Mouse (Mus musculus) yolk sac, embryonic 10.5 days (tissue): ENCODE data around the gene Dna2.
"Not testable (repeated sequence)": the region's sequence is repeated elsewhere in the genome, so short reads cannot be mapped to it uniquely, and the experiment has no call there.

Experiments used
- DNase-seq: peaks from one replicate; pipeline ENCODE4 v3.0.0-alpha.2; 2017; ENCODE audit warnings: low spot score

Dna2 gene

DNA sequence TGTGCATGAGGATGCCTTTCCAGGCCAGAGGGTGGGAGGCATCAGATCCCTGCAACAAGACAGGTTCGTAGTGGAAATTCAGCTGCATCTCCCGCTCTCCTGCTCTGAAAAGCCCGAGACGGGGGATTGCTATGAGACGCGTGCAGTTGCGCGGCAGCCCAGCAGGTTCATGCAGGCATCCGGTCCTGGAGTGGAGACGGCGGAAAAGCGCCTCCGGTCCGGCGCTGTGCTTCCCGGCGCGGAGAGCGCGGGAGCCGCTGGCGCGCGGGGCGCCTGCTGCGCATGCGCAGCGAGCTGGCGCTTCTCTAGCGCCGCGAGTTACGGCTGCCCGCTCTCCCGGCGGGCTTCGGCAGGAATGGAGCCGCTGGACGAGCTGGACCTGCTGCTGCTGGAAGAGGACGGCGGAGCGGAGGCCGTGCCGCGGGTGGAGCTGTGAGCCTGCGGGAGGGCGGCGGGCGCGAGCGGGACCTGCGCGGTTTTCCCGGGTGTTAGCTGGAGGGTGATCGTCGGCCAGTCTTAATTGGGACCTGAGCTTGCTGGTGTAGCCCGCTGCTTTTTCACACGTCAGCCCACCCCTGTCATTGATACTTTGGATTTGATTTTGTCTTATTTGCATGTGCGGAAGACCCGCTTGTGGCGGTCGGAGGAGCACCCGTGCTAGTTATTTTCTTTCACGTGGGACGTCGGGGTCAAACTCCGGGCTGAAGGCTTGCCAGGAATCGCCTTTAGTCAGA is at the start of gene Dna2:
Gene Dna2 (plus strand): TSS at position 289 of the 734 bp plus-strand sequence.
- peak; percentile 84 for DNase-seq

DNA sequence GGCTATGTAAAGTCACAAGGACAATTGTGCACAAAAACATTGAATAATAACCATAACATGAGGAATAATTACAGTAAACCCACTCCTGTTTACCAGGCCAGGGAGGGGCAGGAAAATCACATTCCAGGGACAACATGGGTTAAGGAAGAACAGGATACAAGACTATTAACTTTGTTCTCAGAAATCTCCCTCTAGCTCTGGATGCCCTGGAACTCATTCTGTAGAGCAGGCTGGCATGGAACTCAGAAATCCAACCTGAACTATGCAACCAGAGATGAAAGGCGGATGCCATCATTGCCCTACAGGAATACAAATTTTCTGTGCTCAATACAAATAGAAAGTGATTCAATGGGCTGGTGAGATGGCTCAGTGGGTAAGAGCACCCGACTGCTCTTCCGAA is 49.4 kb upstream of the Dna2 start:
- no peak for DNase-seq

DNA sequence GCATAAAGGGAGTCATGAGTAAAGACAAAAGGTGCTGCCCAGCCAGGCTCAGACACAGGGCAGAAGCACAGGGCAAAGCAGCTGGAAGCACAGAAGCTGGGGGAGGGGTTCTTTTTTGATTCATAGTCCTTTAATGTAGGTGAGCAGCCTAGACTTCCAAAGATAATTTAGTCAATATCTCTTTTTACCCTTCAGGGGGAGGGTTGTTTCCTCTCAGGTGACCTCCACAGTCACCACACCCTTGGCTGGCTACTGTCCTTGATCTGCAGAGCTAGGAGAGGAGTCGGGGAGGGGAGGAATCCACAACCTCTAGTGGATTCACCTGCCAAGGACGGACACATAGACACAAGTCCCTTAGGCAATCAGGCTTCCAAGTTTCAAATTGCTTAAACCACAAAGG is 48.8 kb upstream of the Dna2 start:
- no peak for DNase-seq

DNA sequence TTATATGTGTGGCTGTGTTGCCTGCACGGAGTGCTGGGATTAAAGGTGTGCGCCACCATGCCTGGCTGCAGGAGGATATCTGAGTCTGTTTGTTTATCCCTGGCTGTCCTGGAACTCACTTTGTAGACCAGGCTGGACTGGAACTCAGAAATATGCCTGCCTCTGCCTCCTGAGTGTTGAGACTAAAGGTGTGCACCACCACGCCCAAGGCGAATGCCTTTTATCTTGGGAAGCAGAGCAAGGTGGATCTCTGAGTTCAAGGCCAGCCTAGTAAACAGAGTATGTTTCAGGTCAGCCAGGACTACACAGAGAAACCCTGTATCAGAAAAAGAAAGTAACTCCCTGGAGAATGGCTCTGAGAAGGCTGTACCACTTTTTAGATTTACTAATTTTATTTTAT is 46.7 kb upstream of the Dna2 start:
- no peak for DNase-seq

DNA sequence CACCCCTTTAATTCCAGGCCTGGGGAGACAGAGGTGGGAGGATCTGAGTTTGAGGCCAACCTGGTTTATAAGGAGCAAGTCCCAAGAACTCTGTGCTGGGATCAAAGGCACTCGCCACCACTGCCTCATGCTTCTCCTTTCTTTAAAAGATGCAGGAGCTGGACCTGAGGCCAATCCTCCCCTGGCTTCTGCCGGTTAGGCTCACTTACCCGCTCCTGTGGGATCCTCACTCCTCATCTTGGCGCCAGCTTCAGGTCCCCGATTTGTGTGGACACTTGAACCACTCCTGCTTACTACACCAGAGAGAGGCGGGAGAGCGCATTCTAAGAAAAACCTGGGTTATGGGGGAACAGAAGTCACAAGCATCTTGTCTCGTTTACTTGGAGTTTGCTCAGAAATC is 45.0 kb upstream of the Dna2 start:
- DNase-seq = no peak

DNA sequence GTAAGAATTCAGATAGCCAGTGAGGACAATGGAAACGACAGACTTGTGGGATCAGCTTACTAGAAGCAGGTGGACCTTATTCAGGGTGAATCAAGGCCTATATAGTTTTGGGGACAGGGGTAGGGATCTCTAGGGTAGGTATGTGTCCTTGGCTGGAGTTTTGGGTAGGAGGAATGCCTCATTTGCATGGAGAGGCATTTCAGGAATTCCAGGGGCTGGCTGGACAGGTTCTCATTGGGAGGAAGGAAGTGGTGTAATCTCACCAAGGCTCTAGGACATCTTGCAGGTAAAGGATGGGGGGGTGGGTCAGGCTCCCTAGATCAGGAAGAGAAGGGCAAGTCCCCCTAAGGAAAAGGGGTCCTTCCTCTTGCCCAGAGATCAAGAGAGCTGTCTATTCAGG is 44.0 kb upstream of the Dna2 start:
- no peak for DNase-seq

DNA sequence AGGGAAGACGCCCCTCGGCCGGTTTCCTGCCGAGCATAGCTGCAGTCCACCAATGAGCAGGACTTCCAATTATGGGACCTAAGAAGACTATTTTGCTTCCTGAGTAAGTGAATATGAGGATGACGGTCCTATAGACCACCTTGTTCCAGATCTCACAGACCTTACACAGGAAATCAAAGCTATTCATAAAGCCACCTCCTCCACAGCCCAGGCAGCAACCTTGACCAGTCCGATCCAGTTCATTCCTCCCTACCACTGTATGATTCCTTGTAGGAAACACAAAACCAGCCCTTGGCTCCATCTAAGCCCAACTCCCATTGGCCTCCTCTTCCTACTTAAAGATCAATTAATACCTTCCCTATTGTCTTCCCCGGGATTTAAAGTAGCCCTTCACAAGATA is 40.5 kb upstream of the Dna2 start:
- no peak for DNase-seq

DNA sequence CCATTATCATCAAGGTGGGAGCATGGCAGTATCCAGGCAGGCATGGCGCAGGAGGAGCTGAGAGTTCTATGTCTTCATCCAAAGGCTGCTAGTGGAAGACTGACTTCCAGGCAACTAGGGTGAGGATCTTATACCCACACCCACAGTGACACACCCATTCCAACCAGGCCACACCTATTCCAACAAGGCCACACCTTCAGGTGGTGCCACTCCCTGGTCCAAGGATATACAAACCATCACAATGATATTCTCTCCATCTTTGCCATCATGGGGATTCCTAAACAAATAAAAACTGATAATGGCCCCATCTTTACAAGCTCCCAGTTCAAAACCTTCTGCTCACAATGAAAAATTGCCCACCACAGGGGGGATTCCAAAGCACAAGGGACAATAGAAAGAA is 37.9 kb upstream of the Dna2 start, which contains the start of gene Tet1:
Gene Tet1 (minus strand): TSS at position 101 of the 400 bp plus-strand sequence.
- not testable (repeated sequence) for DNase-seq

DNA sequence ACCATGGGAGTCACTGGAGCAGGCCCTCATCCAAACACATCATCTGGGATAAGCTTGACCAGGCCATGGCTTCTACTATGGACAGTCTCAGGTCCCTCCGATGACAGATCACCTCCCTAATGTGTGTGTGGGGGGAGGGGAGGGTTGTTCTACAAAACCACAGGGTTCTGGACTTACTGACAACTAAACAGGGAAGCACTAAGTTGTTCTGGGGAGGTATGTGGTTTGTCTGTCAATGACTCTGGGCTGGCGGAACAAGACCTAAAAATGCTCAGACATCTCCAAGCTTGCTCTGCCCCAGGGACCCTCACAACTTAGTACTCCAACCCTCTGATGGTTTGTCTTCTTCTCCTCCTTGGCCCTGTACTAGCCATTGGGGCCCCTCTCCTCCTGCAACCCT is 35.7 kb upstream of the Dna2 start:
- DNase-seq = no peak

DNA sequence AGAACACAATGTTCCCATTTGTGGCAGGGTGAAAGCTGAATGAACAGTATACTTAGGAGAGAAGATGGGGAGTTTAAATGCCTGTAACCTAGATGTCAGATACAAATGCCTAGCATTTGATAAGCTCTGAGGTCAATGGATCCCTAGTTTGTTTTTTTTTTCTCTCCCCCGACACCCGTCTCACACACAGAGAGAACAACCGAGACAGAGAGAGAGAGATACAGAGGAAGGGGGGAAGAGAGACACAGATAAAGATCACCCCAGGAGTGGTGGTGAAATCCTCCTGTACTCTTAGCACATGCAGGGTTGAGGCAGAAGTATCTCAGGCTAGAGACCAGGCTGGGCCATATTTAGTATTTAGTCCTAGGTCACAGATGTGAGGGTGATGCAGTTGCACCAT is 27.8 kb upstream of the Dna2 start:
- DNase-seq = no peak

DNA sequence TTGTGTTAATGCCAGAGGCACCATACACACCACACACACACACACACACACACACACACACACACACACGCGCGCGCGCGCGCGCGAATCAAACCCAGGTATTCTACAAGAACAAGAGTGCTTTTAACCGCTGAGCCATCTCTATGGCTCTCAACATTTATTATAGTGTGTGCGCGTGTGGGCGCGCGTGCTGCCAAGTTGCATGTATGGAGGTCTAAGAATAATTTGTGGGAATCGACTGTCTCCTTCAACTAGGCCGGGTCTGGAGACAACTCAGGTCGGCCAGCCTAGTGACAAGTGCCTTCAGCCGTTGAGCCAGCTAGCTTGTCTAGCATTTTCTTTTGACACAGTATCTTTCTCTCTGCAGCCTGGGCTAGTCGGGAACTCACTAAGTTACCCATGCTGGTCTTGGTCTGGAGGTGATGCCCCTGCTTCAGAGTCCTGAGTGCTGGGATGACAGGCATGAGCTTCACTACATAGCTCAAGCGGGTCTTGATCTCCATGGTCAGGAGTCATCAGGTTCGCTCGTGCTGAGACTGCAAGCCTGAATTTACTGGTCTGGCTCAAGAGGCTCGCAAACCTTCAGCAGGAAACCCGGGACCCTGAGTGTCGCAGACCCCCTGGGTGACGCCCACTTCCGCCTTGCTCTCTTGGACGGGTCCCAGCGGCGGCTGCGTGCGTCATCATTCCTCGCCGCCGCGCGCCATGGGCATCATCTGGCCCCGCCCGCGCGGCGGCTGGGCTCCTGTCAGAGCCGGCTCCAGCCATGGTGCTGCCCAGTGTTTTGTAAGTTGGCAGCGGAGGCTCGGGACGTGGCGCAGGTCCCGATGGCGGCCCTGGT is 26.7 kb upstream of the Dna2 start, which contains the start of gene Slc25a16:
Gene Slc25a16 (plus strand): TSS at position 709 of the 841 bp plus-strand sequence.
- peak; percentile 92 for DNase-seq

DNA sequence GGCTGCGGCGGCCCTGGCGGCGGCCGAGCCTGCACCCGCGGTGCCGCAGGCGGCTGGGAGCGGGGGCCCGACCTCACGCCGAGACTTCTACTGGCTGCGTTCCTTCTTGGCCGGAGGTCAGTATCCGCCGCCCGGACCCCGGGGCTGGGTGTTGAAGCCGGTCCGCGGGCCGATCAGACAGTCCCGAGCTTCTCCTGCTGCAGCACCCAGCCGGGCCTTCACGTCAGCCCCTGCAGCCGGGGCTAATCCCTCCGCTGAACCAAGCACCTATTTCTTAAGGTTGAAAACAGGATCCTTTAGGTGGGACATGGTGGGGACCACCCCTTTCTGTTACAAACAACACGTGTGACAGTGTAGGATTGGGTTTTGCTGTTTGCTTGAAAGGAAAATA is 26.1 kb upstream of the Dna2 start:
- no peak for DNase-seq

DNA sequence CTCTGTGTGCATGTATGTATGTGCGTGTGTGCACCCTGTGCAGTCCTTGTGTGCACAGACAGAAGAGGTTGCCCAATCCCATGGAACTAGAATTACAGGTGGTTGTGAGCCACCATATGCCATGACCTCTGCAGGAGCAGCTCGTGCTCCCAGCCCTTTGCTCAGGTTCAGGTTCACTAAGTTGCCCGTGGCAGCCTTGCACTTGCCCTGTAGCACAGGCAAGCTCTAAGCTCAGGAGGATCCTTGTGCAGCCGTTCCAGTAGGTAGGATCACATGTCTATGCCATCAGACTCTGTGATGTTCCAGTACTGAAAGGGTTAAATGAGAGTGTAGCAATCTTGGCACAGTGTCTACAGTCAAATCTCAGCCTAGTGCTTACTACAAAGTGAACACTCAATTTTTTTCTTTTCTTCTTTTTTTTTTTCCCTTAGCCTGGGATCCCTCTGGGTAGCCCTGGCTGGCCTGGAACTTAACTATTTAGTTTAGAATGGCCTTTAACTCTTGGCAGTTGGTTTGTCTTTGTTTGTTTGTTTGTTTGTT is 22.7 kb upstream of the Dna2 start:
- no peak for DNase-seq

DNA sequence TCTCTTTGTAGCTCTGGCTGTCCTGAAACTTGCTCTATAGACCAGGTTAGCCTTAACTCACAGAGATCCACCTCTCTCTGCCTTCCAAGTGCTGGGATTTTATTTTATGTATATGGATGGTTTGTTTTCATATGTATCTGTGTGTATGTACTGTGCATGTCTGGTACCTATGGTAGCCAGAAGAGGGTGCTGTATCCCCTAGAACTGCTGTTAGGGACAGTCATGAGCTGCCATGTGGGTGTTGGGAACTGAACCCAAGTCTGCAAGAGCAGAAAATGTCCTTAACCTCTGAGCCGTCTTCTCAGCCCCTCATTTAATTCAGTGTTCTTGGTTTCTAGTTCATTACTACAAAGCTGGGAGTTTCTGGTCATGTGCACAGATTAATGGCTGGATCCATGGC is 14.4 kb upstream of the Dna2 start:
- DNase-seq = no peak

DNA sequence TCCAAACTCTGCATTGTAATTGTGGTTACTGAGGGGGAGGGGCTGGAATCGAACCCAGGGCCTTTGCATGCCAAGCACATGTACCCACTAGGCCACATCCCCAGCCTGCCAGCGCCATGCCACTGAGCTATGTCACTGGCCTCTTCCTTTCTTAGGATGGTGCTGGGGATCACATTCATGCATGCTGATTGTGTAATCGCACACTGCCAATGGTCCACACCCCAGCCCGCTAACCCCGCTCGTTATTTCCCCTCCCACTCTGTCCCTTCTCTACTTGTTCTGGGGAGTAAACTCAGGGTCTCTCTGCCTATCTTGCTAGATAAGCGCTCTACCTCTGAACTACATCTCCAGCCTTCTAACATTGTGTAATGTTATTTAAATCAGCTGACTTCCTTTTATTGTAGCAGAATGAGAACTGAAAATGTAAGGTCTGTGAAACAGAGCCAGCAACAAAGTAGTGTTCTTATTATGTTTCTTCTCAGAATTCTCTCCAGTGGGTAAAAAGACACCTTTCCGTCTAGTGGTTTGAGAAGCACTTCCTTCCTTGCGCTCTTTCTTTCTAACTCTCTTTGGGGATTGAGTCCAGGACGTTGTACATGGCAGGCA is 1.7 kb upstream of the Dna2 start:
- DNase-seq = no peak

DNA sequence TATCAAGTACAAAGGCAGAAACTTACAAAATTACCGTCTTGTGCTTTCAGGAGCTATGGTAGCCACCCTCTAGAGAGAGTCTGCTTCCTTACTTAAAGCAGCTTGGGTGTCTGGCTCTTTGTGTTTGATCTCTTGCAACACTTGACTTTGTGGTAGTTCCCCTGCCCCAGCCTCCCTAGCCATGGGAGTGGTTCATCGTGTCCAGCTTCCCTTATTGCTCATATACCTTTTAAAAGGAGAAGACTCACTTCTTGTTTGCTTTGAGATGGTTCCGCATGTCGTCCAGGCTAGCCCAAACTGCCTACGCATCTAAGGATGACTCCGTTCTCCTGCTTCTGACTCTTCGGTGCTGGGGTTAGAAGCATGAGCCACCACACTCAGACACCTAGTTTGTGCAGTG is 1.7 kb downstream of the Dna2 start:
- no peak for DNase-seq

DNA sequence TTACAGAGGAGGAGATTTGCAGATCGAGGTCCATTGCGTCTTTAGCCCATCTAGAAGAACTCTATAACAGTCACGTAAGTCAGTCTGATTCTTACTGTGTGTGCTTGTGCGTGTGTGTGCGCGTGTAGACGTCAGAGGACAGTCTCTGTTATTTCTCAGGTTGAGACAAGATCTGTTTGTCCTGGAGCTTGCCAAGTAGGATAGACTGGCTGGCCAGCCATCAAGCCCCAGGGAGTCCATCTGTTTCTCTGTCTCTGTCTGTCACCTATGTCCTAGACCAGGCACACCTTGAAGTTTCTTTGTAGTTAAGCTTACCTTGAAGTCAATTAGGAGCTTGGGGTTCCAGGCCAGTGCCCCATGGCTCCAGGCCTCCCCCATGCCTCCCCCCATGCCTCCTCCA is 17.1 kb downstream of the Dna2 start:
- no peak for DNase-seq

DNA sequence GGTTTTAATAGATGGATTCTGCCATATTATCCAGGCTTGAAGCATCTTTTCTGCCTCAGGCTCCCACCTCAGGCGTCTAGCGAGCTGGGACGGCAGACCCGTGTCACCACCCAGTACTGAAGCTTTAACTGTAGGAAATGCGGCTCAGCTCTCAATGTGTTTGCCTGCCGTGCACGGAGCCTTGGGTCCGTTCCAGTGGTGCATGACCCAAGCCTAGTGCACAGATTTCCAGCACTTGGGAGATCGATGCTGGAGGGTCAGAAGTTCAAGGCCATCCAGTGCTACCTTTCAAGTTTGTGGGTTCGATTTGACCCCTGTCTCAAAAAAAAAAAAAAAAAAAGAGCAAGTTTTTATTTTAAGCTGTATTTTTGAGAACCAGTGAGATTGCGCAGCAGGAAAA is 19.0 kb downstream of the Dna2 start:
- no peak for DNase-seq

DNA sequence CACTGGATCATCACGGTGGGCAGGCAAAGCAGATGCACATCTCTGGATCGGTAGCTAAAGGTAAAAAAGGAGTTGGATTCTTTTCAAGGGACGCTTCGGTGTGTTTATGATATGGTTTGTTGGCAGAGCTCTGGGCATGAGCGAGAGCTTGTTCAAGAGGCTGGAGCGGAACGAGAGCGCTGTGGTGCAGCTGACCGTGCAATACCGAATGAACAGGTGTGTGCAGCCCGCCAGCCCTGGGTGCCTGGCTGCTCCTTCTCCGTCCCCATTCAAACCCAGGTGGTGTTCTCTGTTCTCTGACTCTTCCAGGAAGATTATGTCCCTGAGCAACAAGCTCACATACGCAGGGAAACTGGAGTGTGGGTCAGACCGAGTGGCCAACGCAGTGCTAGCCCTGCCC is 19.5 kb downstream of the Dna2 start:
- no peak for DNase-seq

DNA sequence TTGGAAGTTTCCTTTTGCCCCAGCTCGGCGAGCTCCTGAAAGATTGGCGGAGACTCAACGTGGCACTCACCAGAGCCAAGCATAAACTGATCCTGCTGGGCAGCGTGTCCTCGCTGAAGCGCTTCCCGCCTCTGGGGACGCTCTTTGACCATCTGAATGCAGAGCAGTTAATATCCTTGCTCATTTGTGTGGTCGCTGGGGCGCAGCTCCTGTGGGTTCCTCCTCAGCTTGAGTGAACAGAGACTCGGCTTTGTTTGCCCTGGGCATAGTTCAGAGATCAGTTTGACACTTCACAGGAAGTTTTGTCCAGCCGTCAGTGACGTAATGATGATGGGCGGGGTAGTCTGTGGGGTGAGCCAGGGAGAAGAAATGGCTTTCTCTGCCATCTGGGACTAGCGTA is 25.0 kb downstream of the Dna2 start:
- DNase-seq = peak; percentile 79

DNA sequence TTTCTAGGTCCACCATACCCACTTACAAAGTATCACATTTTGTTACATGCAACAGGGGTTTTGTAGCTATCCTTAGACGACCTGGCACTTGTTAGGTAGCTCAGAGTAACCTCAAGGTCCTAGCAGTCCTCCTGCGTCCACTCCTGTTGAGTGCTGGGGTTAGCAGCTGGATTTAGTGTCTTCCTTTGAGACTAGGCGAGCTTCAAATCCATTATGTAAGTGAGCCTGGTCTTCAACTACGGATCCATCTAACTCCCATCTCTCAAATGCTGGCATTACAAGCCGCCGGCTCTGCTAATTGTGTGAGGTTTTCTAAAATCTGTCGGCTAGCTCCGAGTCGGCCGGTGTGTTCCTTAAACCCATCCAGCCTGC is 32.8 kb downstream of the Dna2 start:
- no peak for DNase-seq

DNA sequence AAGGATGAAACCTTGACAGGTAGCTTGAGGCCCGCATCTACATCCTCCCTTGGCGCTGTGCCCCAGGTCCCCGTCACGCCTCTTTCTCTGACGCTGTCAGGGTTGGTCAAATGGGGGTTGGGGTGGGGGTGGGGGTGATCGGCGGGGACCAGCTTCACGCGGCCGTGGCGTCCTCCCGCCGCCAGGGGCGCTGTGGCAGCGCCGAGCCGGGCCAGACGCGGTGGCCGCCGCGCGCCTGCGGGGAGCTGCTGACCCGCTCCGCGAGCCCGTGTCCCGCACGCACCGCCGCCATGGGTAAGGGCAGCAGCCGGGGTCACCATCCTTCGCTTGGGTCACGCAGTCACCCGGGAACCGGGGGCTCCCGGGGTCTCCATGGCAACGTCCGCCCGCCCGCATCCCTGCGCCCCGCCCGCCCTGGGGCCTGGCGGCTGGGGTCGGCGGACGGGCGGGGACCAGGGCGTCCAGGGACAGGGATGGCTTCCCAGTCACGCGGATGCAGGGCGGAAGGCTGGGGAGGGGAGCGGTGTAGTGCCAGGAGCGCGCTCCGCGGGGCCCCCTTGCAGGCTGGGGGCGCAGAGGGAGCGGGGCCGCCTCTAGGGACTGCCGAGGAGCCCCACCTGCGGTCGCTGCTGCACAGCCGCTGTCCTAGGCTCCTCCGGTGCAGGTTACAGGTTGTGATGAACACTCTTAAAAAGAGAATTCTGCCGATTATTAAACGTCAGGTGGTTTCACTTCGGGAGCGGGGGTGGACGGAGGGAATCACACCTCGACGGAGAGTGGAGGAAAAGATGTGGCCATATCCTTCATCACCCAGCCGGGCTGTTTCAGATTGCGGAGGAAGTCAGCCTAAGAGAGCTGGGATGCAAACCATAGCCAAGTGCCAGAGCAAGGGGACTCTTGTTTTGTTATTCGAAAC is 33.5 kb downstream of the Dna2 start, which contains the start of gene Rufy2:
Gene Rufy2 (plus strand): TSS at position 185 of the 916 bp plus-strand sequence.
- DNase-seq = peak; percentile 81
